Mouse (Mus musculus) c-Kit-positive CD71-positive TER-119-positive erythroid progenitor cells, embryonic 14.5 days (primary cell): ENCODE data around the gene Cyp2b23.
"Not testable (repeated sequence)": the region's sequence is repeated elsewhere in the genome, so short reads cannot be mapped to it uniquely, and the experiment has no call there.

Experiments
- DNase-seq: peaks from one replicate; pipeline ENCODE4 v3.0.0-alpha.2; 2013; ENCODE audit warnings: low spot score

Gene Cyp2b23

DNA sequence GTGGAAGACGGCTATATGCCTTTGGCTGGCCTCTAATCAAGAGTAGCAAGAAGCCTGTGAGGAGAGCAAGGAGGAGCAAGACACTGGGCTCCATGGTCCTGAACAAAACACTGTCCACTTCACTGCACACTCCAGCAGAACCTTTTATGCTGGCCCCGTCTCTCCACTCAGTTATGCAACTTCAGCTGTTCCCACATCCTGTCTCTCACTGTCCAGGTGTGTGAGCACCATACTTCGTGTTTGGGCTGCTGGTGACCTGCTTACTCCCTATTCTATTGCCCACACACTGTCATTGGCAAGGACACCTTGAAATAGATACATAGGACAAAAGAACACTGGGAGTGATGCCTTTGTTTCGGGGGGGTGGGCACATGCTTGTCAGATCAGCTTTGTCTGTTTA, at the start of gene Cyp2b23:
Gene Cyp2b23 (minus strand): TSS at position 101 of the 400 bp plus-strand sequence.
- DNase-seq: no peak

DNA sequence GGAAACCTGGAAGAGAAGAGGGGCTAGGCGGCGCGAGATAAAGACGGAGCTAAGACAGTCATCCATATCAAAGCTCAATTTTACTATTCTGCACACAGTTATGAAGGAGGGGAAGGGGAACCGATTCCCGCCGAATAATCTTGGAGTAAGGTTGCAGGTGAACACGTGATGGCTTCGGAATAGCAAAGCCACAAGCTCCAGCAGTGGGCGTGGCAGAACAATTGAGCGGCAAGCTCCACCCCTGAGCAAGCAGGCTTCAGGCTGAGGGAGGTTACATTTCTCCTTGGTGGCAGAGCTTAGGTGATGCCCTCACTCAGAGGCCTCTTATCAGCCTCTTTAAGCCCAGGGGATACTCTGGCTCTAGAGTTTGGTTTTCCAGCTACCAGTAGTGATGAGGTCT, 24.8 kb upstream of the Cyp2b23 start:
- DNase-seq: no peak

DNA sequence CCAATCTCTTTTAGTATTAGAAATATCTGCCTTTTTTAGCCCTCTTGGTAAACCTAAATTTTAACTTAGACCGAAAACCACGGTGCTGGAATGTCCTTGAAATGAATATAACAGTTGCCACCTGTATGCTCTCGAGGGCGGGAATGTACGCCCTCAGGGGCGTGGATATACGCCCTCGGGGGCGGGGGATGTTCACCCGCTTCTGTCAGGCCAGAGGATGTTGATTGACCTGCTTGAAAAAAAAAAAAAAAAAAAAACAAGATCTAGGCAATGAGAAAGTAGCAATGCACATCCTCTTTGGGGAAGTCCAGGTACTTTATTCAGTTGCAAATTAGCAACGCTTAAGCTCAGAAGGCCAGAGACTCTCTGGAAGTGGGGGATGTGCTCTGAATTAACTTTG, 20.8 kb upstream of the Cyp2b23 start:
- no peak for DNase-seq

DNA sequence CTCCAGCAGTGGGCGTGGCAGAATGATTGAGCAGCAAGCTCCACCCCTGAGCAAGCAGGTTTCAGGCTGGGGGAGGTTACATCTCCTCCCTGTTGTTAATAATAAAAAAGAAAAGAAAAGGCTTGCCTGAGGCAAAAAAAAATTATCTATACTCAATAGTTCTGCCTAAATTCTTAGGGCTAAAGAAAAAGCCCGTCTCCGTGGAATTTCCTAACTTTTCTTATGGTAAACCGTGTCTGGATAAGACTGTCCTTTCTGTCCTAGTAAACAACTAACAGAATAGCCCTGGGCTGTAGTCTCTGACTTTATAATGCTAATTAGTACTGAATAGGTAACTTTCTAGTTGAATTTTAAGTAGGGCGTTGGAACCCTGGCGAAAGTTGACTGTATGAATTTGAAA, 20.0 kb upstream of the Cyp2b23 start:
- not testable (repeated sequence) for DNase-seq

DNA sequence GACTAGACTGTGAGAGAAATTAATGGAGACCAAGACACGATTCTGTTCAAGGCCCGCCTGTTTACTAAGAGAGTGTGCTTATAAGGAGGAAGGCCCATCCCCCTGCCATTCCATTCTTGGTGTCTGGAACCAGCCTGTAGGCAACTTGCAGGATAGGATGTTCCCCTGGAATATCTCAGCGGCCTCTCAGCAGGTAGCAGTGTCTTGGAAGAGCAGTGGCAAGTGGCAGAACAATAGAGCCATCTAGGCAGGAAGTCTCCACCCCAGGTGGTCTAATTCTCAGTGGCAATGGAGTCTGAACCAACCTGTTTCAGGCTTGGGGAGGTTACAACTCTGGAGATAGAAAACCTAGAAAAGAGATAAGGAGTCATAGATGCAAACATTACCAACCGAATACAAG, 13.9 kb upstream of the Cyp2b23 start:
- no peak for DNase-seq

DNA sequence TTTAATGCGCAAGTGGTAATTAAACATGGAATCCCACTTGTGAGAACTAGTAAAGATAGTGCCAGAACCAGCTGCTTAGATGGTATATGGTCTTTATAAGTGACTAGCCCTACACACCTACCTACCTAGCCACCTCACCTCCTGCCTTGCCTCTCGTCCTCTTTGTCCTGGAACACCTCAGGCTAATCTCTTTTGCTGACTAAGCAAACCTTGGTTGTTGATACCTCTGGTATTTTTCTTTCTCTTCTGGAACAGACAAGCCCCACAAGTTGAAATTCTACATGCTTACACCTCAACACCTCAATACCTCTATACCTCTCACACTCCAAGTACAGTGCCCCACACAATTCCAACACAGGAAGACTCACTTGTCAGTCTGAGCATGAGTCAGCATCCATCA, 524 bp downstream of the Cyp2b23 start:
- no peak for DNase-seq

DNA sequence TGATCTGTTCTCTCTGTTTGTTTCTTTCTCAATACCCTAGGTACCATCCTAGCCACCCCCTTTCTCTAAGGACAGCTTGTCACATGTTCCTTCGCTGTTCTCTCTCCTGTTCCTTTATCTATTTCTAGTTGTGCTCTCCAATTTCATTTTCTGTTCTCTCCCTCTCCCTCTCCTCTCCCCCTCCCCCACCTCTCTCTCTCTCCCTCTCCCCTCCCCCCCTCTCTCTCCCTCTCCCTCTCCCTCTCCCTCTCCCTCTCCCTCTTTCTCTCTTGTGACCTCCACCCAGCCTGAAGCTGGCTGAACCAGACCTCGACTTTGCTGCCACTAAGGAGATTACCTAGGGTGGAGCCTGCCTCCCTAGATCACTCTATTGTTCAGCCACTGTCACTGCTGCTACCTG, 18.8 kb downstream of the Cyp2b23 start:
- DNase-seq: not testable (repeated sequence)

DNA sequence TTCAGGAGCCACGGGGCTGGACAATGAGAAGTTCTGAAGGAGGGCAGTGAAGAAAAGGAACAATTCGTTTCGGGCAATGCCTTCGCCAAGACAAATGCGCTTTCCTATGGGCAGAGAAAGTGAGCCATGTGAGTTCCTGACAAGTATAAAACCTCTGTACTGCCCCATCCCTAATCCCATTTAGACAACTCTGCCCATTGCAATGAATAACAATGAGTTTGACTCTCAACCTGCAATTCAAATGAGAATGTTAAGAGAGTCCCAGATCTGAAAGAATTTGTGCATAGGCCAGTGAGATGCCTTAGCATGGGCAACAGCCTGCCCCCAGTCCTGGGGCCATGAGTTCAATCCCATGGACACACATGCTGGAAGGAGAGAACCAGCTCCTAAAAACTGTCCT, 20.2 kb downstream of the Cyp2b23 start:
- DNase-seq: no peak

DNA sequence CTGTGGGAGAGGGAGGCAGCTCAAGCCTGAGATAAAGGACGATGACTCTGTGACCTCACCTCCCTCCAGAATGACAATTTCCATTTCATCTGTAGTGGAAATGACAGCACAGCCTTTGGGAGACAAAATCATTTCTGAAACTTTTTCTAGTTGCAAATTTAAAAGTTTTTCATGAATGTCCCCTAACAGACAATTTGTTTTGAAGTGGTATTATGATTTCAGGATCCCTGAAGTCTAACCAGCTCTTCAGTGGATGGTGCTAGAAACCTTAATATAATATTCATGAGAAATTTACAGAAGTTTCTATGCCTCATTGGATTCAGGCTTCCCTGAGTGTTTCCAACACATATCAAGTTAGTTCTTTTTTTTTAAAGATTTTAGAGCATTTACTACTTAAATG, 67.9 kb downstream of the Cyp2b23 start, which contains the start of gene Vmn1r185:
Gene Vmn1r185 (minus strand): TSS at position 101 of the 400 bp plus-strand sequence.
- DNase-seq: not testable (repeated sequence)
